Mouse (Mus musculus) liver, embryonic 12.5 days (tissue): Measurements from ENCODE around the gene Cdk6. TPM values are rescaled to one million over a fixed set of nuclear protein-coding genes. Genes with fewer than 3 reads are reported as not detected.
"Not testable (repeated sequence)": the region's sequence is repeated elsewhere in the genome, so short reads cannot be mapped to it uniquely, and the experiment has no call there.

Source experiments
- ATAC-seq: fragments of 200-750 bp; cut with Nextera tagmentation; 2 replicates; pipeline ENCODE4 v1.8.0; 2017; ENCODE audit warnings: moderate number of reproducible peaks, mild to moderate bottlenecking, moderate library complexity
- H3K27ac ChIP-seq: fragments of 300-500 bp; sonication (generic); 2 replicates; pipeline ENCODE4 v1.5.1; 2016; ENCODE audit warnings: mild to moderate bottlenecking
- H3K27me3 ChIP-seq: fragments of 300-500 bp; sonication (generic); replicated peaks from 2 replicates; pipeline ENCODE4 v1.6.1; 2016; ENCODE audit warnings: mild to moderate bottlenecking, moderate library complexity
- H3K36me3 ChIP-seq: fragments of 300-500 bp; sonication (generic); 2 replicates; pipeline ENCODE4 v1.6.1; 2016; ENCODE audit warnings: mild to moderate bottlenecking, moderate library complexity
- H3K4me1 ChIP-seq: fragments of 300-500 bp; sonication (generic); 2 replicates; pipeline ENCODE4 v1.6.1; 2016
- H3K4me2 ChIP-seq: fragments of 300-500 bp; sonication (generic); 2 replicates; pipeline ENCODE4 v1.6.1; 2016; ENCODE audit warnings: mild to moderate bottlenecking, moderate library complexity
- H3K4me3 ChIP-seq: fragments of 300-500 bp; sonication (generic); 2 replicates; pipeline ENCODE4 v1.5.1; 2016; ENCODE audit warnings: mild to moderate bottlenecking, moderate library complexity
- H3K9ac ChIP-seq: fragments of 300-500 bp; sonication (generic); 2 replicates; pipeline ENCODE4 v1.6.1; 2016; ENCODE audit warnings: mild to moderate bottlenecking, moderate library complexity
- H3K9me3 ChIP-seq: fragments of 300-500 bp; sonication (generic); replicated peaks from 2 replicates; pipeline ENCODE4 v1.6.1; 2016; ENCODE audit warnings: mild to moderate bottlenecking, moderate library complexity
- whole genome bisulfite sequencing: fragments of 180-500 bp; shearing (Covaris S2); methylation state at CpG from one replicate; pipeline ENCODE4 v1.1.7; 2016; ENCODE audit not compliant: insufficient replicate concordance; 5-methylcytosine and 5-hydroxymethylcytosine counted together
- polyA plus RNA-seq: library from polyadenylated mRNA; unstranded; fragments of >200 nt; fragmentation: Nextera tagmentation; extraction: Ambion mirVana; gene quantifications from 2 replicates; pipeline ENCODE4 v1.2.1, GENCODE M21; 2016

The Cdk6 gene
- polyA plus RNA-seq, 1 experiment from 2014 or later = 40.1 TPM

GRCm38 (mm10) chr5:3324116-3324515 is 17.2 kb upstream of the Cdk6 start:
- Histone ChIP-seq H3K9me3 (no peaks in the 10 kb centered on the region), H3K36me3 (no peaks in the 10 kb centered on the region), H3K4me1 (no peaks in the 10 kb centered on the region), H3K9ac (no peak overlapping the region), H3K4me3 (no peak overlapping the region), H3K27ac (no peak overlapping the region), H3K27me3 (no peaks in the 10 kb centered on the region), H3K4me2 (no peak overlapping the region)
- no peak for ATAC-seq
- 44% methylated on average over 4 of the region's 4 CpGs for WGBS

GRCm38 (mm10) chr5:3329361-3329760 is 11.9 kb upstream of the Cdk6 start:
- Histone ChIP-seq H3K36me3 (no peaks in the 10 kb centered on the region), H3K27ac (no peak overlapping the region), H3K9ac (no peak overlapping the region), H3K9me3 (no peaks in the 10 kb centered on the region), H3K4me1 (no peaks in the 10 kb centered on the region), H3K4me3 (no peak overlapping the region), H3K27me3 (no peaks in the 10 kb centered on the region), H3K4me2 (no peak overlapping the region)
- whole genome bisulfite sequencing = 64% methylated on average over 1 of the region's 1 CpGs
- ATAC-seq = no peak

- H3K4me1 ChIP-seq = no peaks in the 10 kb centered on the region
- no peaks in the 10 kb centered on the region for H3K27me3 ChIP-seq
- ATAC-seq = no peak
- no peak overlapping the region for H3K4me2 ChIP-seq
- no peak overlapping the region for H3K4me3 ChIP-seq
- no peaks in the 10 kb centered on the region for H3K36me3 ChIP-seq
- WGBS = 55% methylated on average over 3 of the region's 3 CpGs
- no peak overlapping the region for H3K9ac ChIP-seq
- H3K27ac ChIP-seq = no peak overlapping the region
- H3K9me3 ChIP-seq = no peaks in the 10 kb centered on the region
Measured at GRCm38 (mm10) chr5:3330932-3331331, 10.4 kb upstream of the Cdk6 start.

GRCm38 (mm10) chr5:3333019-3333418 is 8.3 kb upstream of the Cdk6 start:
- H3K4me2 ChIP-seq, H3K36me3 ChIP-seq, H3K9ac ChIP-seq, H3K4me3 ChIP-seq, H3K27ac ChIP-seq, H3K9me3 ChIP-seq, ATAC-seq, H3K27me3 ChIP-seq, H3K4me1 ChIP-seq: not testable (repeated sequence)
- WGBS = 74% methylated on average over 4 of the region's 4 CpGs

- Histone ChIP-seq H3K4me3 (peak overlapping the region; percentile 72), H3K4me2 (peak overlapping the region; percentile 98), H3K27ac (peak overlapping the region; percentile 69), H3K9ac (peak overlapping the region; percentile 76), H3K27me3 (peaks cover 12% of the 10 kb centered on the region), H3K4me1 (peaks cover 22% of the 10 kb centered on the region)
- 2% methylated on average over 15 of the region's 15 CpGs for WGBS
- not testable (repeated sequence) for H3K9me3 ChIP-seq, H3K36me3 ChIP-seq, ATAC-seq
Measured at GRCm38 (mm10) chr5:3340340-3341058, 786 bp upstream of the Cdk6 start.

GRCm38 (mm10) chr5:3341931-3342770 is 866 bp downstream of the Cdk6 start:
- Histone ChIP-seq H3K9me3 (no peaks in the 10 kb centered on the region; the same call in 1 of the 2 replicates), H3K4me2 (peak overlapping the region; percentile 98), H3K4me3 (peak overlapping the region; percentile 72), H3K27ac (peak overlapping the region; percentile 69), H3K4me1 (peaks cover 24% of the 10 kb centered on the region), H3K9ac (peak overlapping the region; percentile 76), H3K36me3 (peaks cover 13% of the 10 kb centered on the region), H3K27me3 (peaks cover 12% of the 10 kb centered on the region)
- peak; percentile 34 for ATAC-seq
- WGBS = under 1% methylated on average over 60 of the region's 60 CpGs

- peak overlapping the region; percentile 76 for H3K9ac ChIP-seq
- peaks cover 12% of the 10 kb centered on the region for H3K27me3 ChIP-seq
- under 1% methylated on average over 46 of the region's 46 CpGs for WGBS
- H3K9me3 ChIP-seq = no peaks in the 10 kb centered on the region; the same call in 1 of the 2 replicates
- H3K36me3 ChIP-seq = peaks cover 16% of the 10 kb centered on the region
- H3K4me3 ChIP-seq = peak overlapping the region; percentile 72
- H3K4me2 ChIP-seq = peak overlapping the region; percentile 98
- peak overlapping the region; percentile 69 for H3K27ac ChIP-seq
- H3K4me1 ChIP-seq = peaks cover 27% of the 10 kb centered on the region
- peak; percentile 48 for ATAC-seq
Measured at GRCm38 (mm10) chr5:3342771-3343565, 1.7 kb downstream of the Cdk6 start.

GRCm38 (mm10) chr5:3343566-3344080 is 2.3 kb downstream of the Cdk6 start:
- peak; percentile 67 for ATAC-seq
- Histone ChIP-seq H3K27me3 (peaks cover 12% of the 10 kb centered on the region), H3K9ac (peak overlapping the region; percentile 76), H3K4me2 (peak overlapping the region; percentile 98), H3K4me1 (peaks cover 32% of the 10 kb centered on the region), H3K9me3 (no peaks in the 10 kb centered on the region; the same call in 1 of the 2 replicates), H3K27ac (peak overlapping the region; percentile 69), H3K4me3 (peak overlapping the region; percentile 72), H3K36me3 (peaks cover 22% of the 10 kb centered on the region)
- WGBS = 0% methylated on average over 37 of the region's 37 CpGs

GRCm38 (mm10) chr5:3344081-3344631 is 2.9 kb downstream of the Cdk6 start:
- peak overlapping the region; percentile 76 for H3K9ac ChIP-seq
- WGBS = under 1% methylated on average over 57 of the region's 58 CpGs
- peak; percentile 80 for ATAC-seq
- H3K4me1 ChIP-seq = peaks cover 32% of the 10 kb centered on the region
- H3K9me3 ChIP-seq = no peaks in the 10 kb centered on the region; the same call in 1 of the 2 replicates
- peak overlapping the region; percentile 98 for H3K4me2 ChIP-seq
- peak overlapping the region; percentile 69 for H3K27ac ChIP-seq
- peaks cover 12% of the 10 kb centered on the region for H3K27me3 ChIP-seq
- H3K36me3 ChIP-seq = peaks cover 23% of the 10 kb centered on the region
- peak overlapping the region; percentile 72 for H3K4me3 ChIP-seq

GRCm38 (mm10) chr5:3345540-3345939 is 4.3 kb downstream of the Cdk6 start:
- Histone ChIP-seq H3K4me1 (peaks cover 32% of the 10 kb centered on the region), H3K4me2 (peak overlapping the region; percentile 98), H3K36me3 (peaks cover 25% of the 10 kb centered on the region), H3K27me3 (peaks cover 10% of the 10 kb centered on the region)
- H3K27ac ChIP-seq, ATAC-seq, H3K9me3 ChIP-seq, H3K9ac ChIP-seq, H3K4me3 ChIP-seq: not testable (repeated sequence)
- 72% methylated on average over 4 of the region's 4 CpGs for WGBS

- 44% methylated on average over 4 of the region's 4 CpGs for WGBS
- ATAC-seq, H3K4me2 ChIP-seq: not testable (repeated sequence)
Measured at GRCm38 (mm10) chr5:3349393-3349792, 8.1 kb downstream of the Cdk6 start.

More at GRCm38 (mm10) chr5:3349393-3349792, 8.1 kb downstream of the Cdk6 start:
- H3K9ac ChIP-seq, H3K4me3 ChIP-seq, H3K27ac ChIP-seq, H3K27me3 ChIP-seq, H3K9me3 ChIP-seq: not testable (repeated sequence)
- H3K36me3 ChIP-seq = peaks cover 31% of the 10 kb centered on the region
- H3K4me1 ChIP-seq = peaks cover 25% of the 10 kb centered on the region
